Mouse (Mus musculus) left cerebral cortex, adult 11 months (tissue): Measurements from ENCODE around the gene Macrod1.

ENCODE experiments used
- DNase-seq: peaks from one replicate; pipeline ENCODE4 v3.0.0; 2022; ENCODE audit warnings: low spot score

The Macrod1 gene

GRCm38 (mm10) chr19:7200427-7200826 is 143.8 kb downstream of the Macrod1 start:
- DNase-seq: no peak

- no peak for DNase-seq
Observed at GRCm38 (mm10) chr19:7204898-7205297, 148.3 kb downstream of the Macrod1 start.

- DNase-seq: no peak
Observed at GRCm38 (mm10) chr19:7205326-7205725, 148.7 kb downstream of the Macrod1 start.

- peak; percentile 90 for DNase-seq
Observed at GRCm38 (mm10) chr19:7205753-7206736, 149.4 kb downstream of the Macrod1 start, which contains the start of gene Otub1. TSS of gene Otub1 (minus strand) at chr19:7206316.

GRCm38 (mm10) chr19:7209907-7210646 is 153.5 kb downstream of the Macrod1 start:
- DNase-seq: no peak

- no peak for DNase-seq
Observed at GRCm38 (mm10) chr19:7212216-7212615, 155.6 kb downstream of the Macrod1 start.

GRCm38 (mm10) chr19:7213010-7213409 is 156.4 kb downstream of the Macrod1 start:
- DNase-seq: no peak

- no peak for DNase-seq
Observed at GRCm38 (mm10) chr19:7214484-7214883, 157.9 kb downstream of the Macrod1 start.

- peak; percentile 95 for DNase-seq
Observed at GRCm38 (mm10) chr19:7217162-7217925, 160.7 kb downstream of the Macrod1 start, which contains the start of gene Cox8a. TSS of gene Cox8a (minus strand) at chr19:7217616.

GRCm38 (mm10) chr19:7217926-7218267 is 161.3 kb downstream of the Macrod1 start:
- DNase-seq: no peak

GRCm38 (mm10) chr19:7218753-7219152 is 162.1 kb downstream of the Macrod1 start:
- no peak for DNase-seq

- no peak for DNase-seq
Observed at GRCm38 (mm10) chr19:7222196-7222595, 165.6 kb downstream of the Macrod1 start.

GRCm38 (mm10) chr19:7223488-7223887 is 166.9 kb downstream of the Macrod1 start:
- no peak for DNase-seq

- DNase-seq: no peak
Observed at GRCm38 (mm10) chr19:7224253-7224652, 167.6 kb downstream of the Macrod1 start.

GRCm38 (mm10) chr19:7225096-7225690 is 168.6 kb downstream of the Macrod1 start:
- no peak for DNase-seq

GRCm38 (mm10) chr19:7226511-7226914 is 169.9 kb downstream of the Macrod1 start:
- no peak for DNase-seq

- DNase-seq: peak; percentile 68
Observed at GRCm38 (mm10) chr19:7234537-7235221, 178.1 kb downstream of the Macrod1 start.

- DNase-seq: no peak
Observed at GRCm38 (mm10) chr19:7235461-7235860, 178.9 kb downstream of the Macrod1 start.

GRCm38 (mm10) chr19:7236011-7236410 is 179.4 kb downstream of the Macrod1 start:
- no peak for DNase-seq

GRCm38 (mm10) chr19:7236742-7237141 is 180.1 kb downstream of the Macrod1 start:
- no peak for DNase-seq

GRCm38 (mm10) chr19:7239574-7239973 is 183.0 kb downstream of the Macrod1 start:
- no peak for DNase-seq
